Mouse (Mus musculus): ENCODE measurements around the gene Rbfox1.
A peak's percentile ranks its signal among the peaks of the same experiment; 100 is the strongest.

Rbfox1 gene

GRCm38 (mm10) chr16:6918641-6919040, 1033.5 kb downstream of the Rbfox1 start:
- DNase-seq (ENCODE audit: low read depth, low spot score), result peak; percentile 24

- DNase-seq (ENCODE audit: low read depth, low spot score), result no peak
These were observed 1034.5 kb downstream of the Rbfox1 start for GRCm38 (mm10) chr16:6919681-6920080.

GRCm38 (mm10) chr16:6927661-6928060, 1042.5 kb downstream of the Rbfox1 start:
- DNase-seq (ENCODE audit: low read depth, low spot score), result no peak

DNA sequence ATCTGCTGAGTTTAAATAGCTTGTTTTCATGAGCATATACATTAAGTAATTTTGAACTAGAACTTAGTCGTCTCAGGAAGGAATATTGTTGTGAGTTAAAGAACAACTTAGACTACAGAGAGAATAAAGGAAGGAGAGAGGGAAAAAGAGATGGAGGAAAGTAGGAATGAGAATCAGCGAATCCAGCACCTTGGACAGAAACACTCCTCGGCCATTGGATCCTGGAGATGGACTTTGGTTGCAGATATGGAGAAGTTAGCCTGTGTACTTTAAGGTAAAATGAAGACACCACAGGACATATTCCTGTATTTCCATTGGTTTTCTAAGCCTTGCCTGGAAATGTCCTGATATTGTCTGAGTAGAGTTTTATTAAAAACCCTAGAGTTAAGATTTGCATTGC, 1045.6 kb downstream of the Rbfox1 start:
- DNase-seq (ENCODE audit: low read depth, low spot score), result peak; percentile 13

DNA sequence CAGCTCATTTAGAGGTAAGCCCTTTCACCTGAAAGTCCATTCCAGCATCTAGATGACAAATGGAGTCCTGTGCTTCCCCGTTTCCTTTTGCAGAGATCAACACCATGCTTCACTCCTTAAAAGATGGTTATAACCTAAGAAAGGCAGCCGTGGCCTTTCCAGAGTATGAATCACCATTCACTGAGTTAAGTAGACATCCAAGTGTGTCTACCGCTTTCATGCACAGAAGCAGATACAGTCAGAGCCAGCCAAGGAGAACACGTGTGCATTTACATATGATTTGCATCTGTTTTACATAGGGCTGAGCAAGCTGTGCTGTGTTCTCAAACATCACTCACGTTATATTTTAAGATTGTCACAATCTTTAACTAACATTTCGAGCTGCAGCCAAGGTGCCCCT, 1061.0 kb downstream of the Rbfox1 start:
- DNase-seq (ENCODE audit: low read depth, low spot score), result no peak

- DNase-seq (ENCODE audit: low read depth, low spot score), result no peak
These were observed 1064.5 kb downstream of the Rbfox1 start for GRCm38 (mm10) chr16:6949666-6950065.

DNA sequence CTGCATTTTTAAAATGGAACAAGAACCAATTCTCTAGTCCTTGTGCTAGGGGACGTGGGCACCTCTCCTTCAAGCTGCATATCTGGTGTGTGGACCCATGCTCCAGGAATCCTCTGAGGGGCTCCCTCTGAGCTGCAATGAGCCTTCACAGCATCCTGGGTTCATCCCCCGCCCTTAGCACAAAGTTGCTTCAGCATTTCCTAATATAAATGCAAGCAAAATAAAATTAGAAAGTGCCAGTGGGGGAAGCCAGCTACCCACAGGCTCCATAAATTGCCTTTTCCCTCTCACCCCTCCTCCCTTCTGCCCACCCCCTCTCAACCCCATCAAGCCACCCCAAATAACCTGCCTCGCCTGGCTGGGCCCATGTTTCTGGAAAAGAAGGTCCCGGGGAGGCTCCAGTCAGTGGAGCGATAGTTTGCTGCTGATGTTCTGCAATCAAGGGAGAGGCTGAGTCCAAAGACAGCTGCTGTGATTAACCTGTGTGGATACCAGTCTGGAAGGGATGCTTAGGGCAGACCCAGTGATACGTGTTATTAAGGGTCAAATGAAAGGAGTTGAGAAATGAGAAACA, 1070.0 kb downstream of the Rbfox1 start:
- no peak for DNase-seq (ENCODE audit: low read depth, low spot score)

- no peak for DNase-seq (ENCODE audit: low read depth, low spot score)
These were observed 1076.8 kb downstream of the Rbfox1 start for GRCm38 (mm10) chr16:6961931-6962379.

DNA sequence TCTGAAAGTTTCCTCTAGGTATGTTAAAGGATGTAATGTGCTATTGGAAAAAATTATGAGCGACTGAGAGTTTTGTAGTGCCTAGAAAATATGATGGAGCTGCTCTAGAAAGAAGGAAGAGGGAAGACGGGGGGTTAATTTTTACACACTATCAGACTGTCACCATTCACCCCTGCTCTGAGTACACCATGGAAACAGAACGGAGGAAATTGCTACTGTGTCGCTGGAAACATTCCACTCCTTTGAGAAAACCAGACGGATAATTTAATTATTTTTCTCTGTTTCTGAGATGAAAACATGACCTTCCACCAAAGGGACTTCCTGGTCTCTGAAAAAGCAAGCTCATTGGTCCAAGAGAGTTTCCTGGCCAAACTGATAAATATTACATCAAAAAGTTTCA, 1077.4 kb downstream of the Rbfox1 start:
- DNase-seq (ENCODE audit: low read depth, low spot score), result no peak

- peak; percentile 99 for DNase-seq (ENCODE audit: low read depth, low spot score)
These were observed 1078.4 kb downstream of the Rbfox1 start for GRCm38 (mm10) chr16:6963533-6963932.

DNA sequence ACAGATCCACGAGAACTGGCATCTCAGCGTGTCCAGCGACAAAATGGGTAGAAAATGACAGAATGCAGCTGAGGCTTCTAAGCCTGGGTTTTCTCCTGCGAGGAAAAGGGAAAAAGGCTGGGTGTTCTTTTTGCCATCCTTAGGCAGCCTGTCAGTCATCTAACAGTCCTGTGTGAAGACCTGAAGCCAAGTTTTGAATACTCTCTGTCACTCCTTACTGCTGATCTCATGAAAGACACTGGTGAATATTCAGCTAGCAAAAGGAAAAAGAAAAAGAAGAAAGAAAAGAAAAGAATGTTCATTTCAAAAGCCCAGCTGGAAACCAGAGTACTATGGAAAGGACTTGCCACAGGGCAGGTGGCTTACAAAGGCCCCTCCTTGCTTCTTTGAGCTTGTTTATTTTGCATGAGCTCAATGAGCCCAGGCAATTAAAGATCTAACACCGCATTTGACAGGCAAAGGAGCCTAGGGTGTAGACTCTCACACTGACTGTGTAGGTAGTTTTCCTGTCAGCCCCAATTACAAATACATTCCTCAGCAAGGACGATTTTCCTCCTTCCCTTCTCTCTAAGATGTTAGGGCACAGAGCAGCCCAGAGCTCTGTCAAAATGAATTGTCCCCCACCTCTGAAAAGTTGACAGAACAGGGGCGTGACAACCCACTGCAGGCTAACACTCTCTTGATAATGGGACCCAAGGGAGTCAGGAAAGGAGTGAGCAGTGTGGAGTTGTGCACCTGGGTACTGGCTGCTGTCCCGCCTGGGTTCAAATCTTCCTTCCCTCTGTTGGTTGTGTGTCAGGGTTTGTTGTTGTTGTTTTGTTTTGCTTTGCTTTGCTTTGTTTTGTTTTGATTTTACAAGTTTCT, 1079.8 kb downstream of the Rbfox1 start:
- DNase-seq (ENCODE audit: low read depth, low spot score), result peak; percentile 26

GRCm38 (mm10) chr16:6969986-6970385, 1084.8 kb downstream of the Rbfox1 start:
- DNase-seq (ENCODE audit: low read depth, low spot score), result no peak

DNA sequence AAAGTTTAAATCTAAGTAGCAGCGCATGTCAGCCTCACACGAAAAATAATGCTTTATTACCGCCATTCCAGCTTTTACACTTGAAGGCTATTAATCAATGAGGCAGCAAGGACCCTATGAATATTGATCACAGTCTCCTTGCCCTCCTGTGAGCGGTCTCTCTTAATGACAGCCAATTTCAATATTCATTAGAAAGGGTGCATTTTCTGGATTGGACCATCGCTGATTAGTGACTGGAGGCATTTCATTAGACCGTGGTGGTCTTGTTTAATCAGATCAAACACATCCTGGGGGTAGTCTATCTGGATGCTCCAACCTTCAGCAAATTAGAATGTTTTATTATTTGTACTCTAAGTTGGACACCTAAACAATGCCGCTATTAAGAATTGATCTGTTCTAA, 1091.2 kb downstream of the Rbfox1 start:
- no peak for DNase-seq (ENCODE audit: low read depth, low spot score)

GRCm38 (mm10) chr16:6983947-6984346, 1098.8 kb downstream of the Rbfox1 start:
- DNase-seq (ENCODE audit: low read depth, low spot score), result no peak

- peak; percentile 28 for DNase-seq (ENCODE audit: low read depth, low spot score)
These were observed 1100.9 kb downstream of the Rbfox1 start for GRCm38 (mm10) chr16:6986031-6986430.

DNA sequence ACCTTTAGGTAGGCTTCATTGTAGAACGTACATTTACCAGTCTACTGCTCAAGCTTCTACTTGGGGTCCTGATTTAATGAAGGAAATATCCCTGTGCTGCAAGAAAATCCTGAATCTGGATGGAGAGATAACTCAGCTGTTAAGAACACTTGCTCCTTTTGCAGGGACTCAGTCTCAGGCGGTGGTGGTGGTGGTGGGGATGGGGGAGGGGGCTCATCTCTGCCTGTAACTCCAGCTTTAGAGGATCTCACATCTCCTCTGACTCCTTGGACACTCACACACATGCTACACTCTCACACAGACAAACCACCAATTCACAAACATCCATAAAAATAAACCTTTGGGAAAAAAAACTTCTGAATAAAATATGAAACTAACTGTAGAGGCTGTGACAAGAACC, 1101.3 kb downstream of the Rbfox1 start:
- DNase-seq (ENCODE audit: low read depth, low spot score), result no peak

DNA sequence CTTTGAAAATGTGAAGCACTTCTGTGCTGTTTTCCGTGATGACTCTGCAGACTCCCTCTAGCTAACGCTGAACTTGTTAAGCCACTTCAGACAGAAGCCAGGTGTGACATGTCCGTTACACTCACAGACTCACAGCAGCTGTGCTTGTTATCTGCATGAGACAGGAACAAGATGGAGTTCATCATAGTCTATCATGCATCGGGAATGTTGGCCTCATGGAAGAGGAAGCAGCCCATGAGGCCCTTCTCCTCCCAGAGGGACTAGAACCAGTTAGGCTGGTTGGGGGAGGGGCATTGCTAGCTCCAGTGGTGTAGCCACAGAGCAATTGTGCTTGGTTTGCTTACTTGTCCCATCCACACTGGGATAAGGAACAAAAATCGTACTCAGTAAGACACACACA, 1107.1 kb downstream of the Rbfox1 start:
- no peak for DNase-seq (ENCODE audit: low read depth, low spot score)

GRCm38 (mm10) chr16:6993180-6993579, 1108.0 kb downstream of the Rbfox1 start:
- DNase-seq (ENCODE audit: low read depth, low spot score), result no peak

GRCm38 (mm10) chr16:6997109-6997508, 1112.0 kb downstream of the Rbfox1 start:
- DNase-seq (ENCODE audit: low read depth, low spot score), result no peak

DNA sequence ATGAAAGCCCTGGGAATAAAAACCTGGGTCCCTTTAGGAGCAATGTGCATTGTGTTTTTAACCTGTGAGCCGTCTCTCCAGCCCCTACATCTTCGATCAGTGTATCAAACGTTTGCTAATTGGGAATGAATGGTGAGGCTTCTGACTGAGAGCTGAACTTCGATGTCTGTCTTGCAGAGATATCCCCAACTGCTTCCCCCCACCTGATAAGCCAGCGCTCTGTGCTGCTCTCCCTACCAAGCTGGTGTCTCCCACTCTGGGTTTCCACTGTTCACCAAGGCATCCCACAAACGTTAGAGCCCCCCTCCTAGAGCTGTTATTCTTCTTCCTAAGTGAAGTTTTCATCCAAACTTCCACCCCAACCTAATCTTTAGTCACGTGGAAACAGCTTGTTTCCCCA, 1112.7 kb downstream of the Rbfox1 start:
- no peak for DNase-seq (ENCODE audit: low read depth, low spot score)

DNA sequence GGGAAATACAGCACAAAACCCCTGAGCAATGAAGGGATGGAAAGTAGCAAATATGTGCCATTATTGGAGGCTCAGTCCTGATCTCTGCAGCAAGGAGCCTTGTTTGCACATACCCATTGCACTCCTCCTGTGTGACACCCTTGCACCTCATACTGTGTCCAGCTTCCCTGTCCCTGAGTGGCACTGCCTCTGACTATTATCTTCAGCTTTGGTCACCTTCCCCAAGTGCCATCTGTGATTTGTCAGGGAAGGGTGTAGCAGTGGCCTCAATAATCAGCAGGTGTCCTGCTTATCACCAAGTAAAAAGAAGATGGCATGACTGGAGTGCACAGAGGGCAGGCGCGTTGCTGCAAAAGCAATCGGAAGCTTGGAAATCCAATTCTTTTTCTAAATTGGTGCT, 1119.4 kb downstream of the Rbfox1 start:
- DNase-seq (ENCODE audit: low read depth, low spot score), result no peak

DNA sequence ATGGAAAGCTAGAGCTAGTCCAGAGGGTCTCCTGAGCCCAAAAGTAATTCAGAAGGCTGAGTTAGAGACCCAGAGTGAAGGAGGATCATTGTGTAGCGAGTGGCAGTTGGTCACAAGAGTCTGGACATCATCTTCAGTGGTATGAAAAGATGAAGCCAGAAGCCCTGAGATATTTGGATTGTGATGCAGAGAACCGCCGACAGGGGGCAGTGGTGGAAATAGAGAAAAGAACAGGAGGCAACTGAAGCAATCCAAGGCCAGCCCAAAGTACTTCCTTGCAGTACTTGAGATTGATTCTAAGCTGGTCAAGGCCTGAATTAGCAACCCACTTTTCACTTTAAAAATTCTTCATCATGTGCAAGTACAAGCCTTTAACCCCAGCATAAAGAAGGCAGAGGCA, 1120.3 kb downstream of the Rbfox1 start:
- DNase-seq (ENCODE audit: low read depth, low spot score), result peak; percentile 61

DNA sequence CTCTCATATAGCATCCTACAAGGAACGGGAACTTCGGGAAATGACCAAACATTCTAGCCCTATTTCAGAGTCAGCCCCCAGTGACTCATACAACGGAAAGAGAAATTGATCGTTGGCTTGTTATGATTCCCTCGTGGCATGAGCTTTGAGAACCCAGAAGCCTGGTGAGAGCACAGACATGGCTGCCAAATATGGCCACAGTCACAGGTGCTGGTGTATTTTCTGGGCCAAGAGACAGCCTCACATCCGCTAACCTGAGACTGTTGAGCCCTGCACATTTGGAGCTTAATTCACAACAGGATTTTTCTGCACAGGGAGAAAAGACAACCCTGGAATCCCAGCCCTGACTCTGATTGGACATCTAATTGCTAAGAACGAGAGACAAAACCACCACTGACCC, 1132.2 kb downstream of the Rbfox1 start:
- no peak for DNase-seq (ENCODE audit: low read depth, low spot score)

Measured in 3T3-L1 (cell line).